Mouse (Mus musculus) left cerebral cortex, postnatal 14 days (tissue): ENCODE results near the gene Ddx55. TPM values are rescaled to one million over a fixed set of nuclear protein-coding genes. Genes with fewer than 3 reads are reported as not detected.
"Not testable (repeated sequence)": the region's sequence is repeated elsewhere in the genome, so short reads cannot be mapped to it uniquely, and the experiment has no call there.

ENCODE experiments used
- DNase-seq, 2 experiments: peaks; one replicate each; pipeline ENCODE4 v3.0.0; 2021 to 2022; ENCODE audit warnings: low spot score in 2 of 2, mixed read lengths in 1 of 2
- intact Hi-C: fragments of 180-260 bp; cut with DNase I; formaldehyde crosslinking; loops from one replicate; pipeline ENCODE4 v1.15.1; 2025
- total RNA-seq, 2 experiments: library from RNA; stranded (reverse); gene quantifications; 2 replicates each; pipeline ENCODE4 v1.2.3; 2021

Gene Ddx55
- total RNA-seq, 2 experiments from 2014 or later: 20.5 to 26.3 TPM

DNA sequence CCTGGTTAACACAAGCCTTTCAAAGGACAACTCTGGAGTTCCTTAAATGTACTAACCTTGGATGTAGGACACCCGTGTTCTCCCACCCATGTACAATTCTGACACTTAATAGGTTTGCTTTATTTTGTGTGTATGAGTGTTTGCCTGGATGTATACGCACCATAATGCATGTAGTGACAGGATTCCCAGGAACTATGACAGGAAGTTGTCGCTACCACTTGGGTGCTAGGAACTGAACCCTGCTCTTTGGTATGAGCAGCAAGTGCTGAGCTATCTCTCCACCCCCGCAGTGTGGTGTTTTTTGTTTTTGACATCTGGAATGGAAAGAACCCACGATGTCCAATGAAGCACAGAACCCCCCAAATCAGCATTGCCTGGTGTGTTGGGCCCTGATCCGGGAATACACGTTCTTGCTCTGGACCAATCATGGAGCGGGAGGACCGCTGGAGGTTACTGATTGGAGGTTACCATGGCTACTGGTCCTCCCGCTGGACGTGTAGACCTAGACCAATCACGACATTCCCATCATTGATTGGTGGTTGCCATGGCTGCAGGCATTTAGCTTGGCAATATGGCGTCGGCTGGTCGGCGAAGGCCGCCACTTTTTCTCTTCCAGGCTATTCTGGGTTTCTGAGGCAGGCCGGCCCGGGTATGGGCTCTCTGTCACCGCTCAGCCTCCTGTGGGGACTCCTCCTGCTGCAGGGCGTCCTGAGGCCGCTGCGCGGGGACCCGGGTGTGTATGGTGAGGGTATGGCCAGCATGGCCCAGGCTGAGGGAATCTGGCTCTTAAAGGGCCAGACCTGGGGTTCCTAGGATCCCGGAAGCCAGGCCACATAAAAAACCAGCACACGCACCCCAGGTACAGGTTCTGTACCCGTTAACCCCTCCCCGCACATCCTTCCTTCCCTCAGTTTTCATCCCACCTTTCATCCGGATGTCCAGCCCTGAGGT, 45.8 kb downstream of the Ddx55 start:
- intact Hi-C loops: no loop called here
- peak; percentile 95 to 99 for DNase-seq

DNA sequence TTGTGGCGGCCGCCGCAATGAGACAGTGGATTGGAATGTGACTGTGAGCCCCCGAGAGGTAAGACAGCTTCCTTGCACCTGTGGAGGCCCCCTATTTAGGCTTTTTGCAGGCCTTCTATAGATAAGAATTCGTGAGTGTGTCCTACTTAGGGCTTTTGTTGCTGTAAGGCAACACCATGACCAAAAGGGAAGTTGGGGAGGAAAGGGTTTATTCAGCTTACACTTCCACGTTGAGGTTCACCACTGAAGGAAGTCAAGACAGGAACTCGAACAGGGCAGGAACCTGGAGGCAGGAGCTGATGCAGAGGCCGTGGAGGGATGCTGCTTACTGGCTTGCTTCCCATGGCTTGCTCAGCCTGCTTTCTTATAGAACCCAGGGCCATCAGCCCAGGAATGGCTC, 47.1 kb downstream of the Ddx55 start:
- intact Hi-C loops: not testable (repeated sequence)

DNA sequence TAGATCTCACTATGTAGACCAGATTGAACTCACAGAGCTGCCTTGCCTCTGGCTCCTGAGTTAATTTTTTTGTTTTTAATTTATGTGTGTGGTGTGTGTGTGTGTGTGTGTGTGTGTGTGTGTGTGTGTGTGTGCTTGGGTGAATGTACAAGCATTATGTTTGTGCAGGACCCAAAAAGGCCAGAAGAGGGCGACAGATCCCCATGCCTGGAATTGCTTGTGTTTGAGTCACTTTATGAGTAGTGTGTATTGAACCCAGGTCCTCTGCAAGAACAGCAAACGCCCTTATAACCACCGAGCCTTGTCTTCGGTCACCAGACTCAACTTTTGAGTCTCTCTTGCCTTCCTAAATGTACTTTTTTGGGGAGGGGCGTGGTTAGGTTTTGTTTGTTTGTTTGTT, 49.7 kb downstream of the Ddx55 start:
- intact Hi-C loops: no loop called here
- peak; percentile 60 to 80 for DNase-seq

More for the DNA sequence above, 47.1 kb downstream of the Ddx55 start:
- not testable (repeated sequence) for DNase-seq

DNA sequence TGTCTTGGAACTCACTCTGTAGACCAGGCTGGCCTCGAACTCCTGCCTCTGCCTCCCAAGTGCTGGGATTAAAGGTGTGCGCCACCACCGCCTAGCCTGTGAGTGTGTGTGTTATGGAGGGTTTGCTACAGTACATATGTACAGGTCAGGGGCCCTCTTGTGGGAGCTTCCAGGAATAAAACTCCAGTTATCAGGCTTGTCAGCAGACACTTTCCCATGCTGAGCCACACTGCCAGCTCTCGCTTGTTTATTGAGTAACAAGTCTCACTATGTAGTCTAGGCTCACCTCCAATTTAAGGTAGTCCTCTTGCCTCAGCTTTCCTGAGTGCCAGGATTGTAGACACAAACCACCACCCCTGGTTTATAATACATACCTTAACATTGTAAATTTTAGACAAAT, 51.6 kb downstream of the Ddx55 start:
- DNase-seq: no peak
- intact Hi-C loops: no loop called here

DNA sequence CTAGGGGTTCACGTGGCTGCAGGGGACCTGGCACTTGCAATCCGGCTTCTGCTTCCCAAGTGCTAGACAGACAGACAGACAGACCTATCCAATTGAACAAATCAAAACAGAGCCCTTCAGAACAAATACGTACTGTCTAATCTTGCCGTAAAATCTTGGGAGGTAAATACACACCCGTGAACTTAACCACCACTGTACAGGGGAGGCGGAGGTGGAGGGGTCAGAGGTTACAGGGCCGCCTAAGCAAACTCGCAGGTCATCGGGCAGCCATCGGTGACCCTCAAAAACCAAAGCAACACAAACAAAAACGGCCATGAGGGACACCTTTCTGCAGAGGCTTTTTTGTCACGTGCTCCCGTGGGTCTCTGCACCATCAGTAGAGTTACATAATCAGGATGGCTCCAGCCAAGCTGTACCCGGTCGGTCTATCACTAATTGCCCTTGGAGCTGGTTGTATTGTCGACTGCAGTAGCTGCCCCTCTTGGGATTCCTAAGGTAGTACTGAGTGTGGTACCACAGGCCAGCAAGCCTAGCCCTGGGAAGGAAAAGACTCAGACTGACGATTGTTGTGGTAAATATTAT, 52.5 kb downstream of the Ddx55 start:
- intact Hi-C loops: no loop called here
- DNase-seq: no peak

DNA sequence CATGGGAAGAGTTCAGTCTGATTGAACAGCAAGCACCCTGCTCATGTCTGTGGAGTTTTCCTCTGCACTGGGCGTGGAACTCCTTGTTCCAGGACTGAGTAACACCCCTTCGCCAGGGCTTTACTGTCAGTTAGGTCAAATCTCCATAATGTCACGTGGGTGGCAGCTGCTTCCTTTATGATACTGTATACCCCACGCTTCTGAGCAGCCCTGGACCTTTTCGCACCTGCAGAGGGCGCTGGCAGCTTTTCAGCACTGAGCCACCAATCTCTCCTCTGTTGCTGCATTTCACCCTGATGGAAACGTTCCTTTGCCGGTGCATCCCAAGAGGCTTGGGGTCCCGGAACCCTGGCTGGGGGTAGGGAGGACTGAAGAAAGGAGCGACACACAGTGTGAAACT, 58.3 kb downstream of the Ddx55 start:
- intact Hi-C loops: no loop called here
- no peak for DNase-seq

DNA sequence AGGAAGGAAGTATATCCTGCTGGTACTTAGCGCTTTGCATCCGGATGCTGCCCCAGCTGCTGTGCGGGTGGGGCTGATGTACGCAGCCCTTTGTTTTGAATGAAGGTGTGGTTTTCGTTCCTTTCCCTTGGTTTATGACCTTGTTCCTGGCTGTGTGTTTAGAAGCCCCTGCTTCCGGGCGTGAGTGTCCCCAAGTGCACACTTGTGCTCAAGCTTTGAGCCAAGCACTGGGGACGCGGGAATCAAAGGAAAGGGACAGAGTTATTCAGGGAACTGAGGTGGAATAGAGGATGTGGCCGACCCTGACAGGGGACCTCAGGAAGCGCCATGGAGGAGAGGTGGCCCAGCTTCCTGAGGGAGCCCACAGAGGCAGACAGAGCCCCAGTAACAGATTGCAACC, 62.0 kb downstream of the Ddx55 start:
- intact Hi-C loops: no loop called here
- no peak for DNase-seq

DNA sequence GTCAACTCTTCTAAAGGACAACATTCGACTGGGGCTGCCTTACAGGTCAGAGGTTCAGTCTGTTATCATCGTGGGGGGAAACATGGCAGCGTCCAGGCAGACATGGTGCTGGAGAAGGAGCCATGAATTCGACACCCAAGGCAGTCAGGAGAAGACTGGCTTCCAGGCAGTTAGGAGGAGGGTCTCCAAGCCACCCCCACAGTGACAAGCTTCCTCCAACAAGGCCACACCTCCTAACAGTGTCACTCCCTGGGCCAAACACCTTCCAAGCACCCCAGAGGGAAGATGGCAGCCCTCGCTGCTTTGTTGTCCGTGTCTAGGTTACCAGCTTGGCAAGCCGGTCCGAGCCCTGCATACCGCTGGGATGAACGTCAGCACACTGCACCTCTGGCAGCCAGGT, 66.0 kb downstream of the Ddx55 start:
- DNase-seq: no peak
- intact Hi-C loops: no loop called here

Other genes with a start within 250 kb of the Ddx55 start
- gene Mphosph9, start 224.9 kb upstream of the Ddx55 start, total RNA-seq: 10 to 100 TPM; 17.5 to 18.9 TPM
- 10 to 100 TPM; 13.7 to 15.2 TPM for gene 2810006K23Rik, start 224.8 kb upstream of the Ddx55 start, total RNA-seq
- 100 to 1,000 TPM; 125 to 141 TPM for gene Cdk2ap1, start 189.8 kb upstream of the Ddx55 start, total RNA-seq
- gene Sbno1, start 126.9 kb upstream of the Ddx55 start, total RNA-seq: 100 to 1,000 TPM; 139 to 153 TPM
- gene Kmt5a, start 112.9 kb upstream of the Ddx55 start, total RNA-seq: 10 to 100 TPM; 44.3 to 48.7 TPM
- 10 to 100 TPM; 24.7 to 25.8 TPM for gene Rilpl2, start 74.5 kb upstream of the Ddx55 start, total RNA-seq
- gene Snrnp35, start 69.7 kb upstream of the Ddx55 start, total RNA-seq: 10 to 100 TPM; 20.9 to 24.2 TPM
- 10 to 100 TPM; 42.5 to 57.5 TPM for gene Rilpl1, start 21.5 kb upstream of the Ddx55 start, total RNA-seq
- 100 to 1,000 TPM; 103 to 104 TPM for gene Tmed2, start 12.2 kb upstream of the Ddx55 start, total RNA-seq
- 10 to 100 TPM; 41.7 to 42.0 TPM for gene Eif2b1, start 26.3 kb downstream of the Ddx55 start, total RNA-seq
- gene Gtf2h3, start 26.3 kb downstream of the Ddx55 start, total RNA-seq: 10 to 100 TPM; 26.2 to 30.8 TPM
- 10 to 100 TPM; 54.6 to 56.1 TPM for gene Atp6v0a2, start 75.7 kb downstream of the Ddx55 start, total RNA-seq
- gene Dnah10, start 172.2 kb downstream of the Ddx55 start, total RNA-seq: 1 to 10 TPM in 1 of 2 experiments, under 1 TPM in 1; 0.93 to 1.0 TPM